Mouse (Mus musculus) splenic B cell, adult 2 months (primary cell): ENCODE measurements around the gene Atp1a1.

Source experiments
- DNase-seq: peaks from one replicate; pipeline ENCODE4 v3.0.0-alpha.2; 2011; ENCODE audit warnings: low read depth, low spot score
- H3K27me3 ChIP-seq: 2 replicates; pipeline ENCODE4 v1.6.1; 2012; ENCODE audit warnings: mild to moderate bottlenecking, low read length, moderate library complexity, mixed read lengths; ENCODE audit not compliant: control insufficient read depth, poor library complexity, insufficient read depth, severe bottlenecking
- H3K36me3 ChIP-seq: 2 replicates; pipeline ENCODE4 v1.6.1; 2012; ENCODE audit warnings: mild to moderate bottlenecking, low read length, moderate library complexity, mixed read lengths; ENCODE audit not compliant: control insufficient read depth, poor library complexity, insufficient read depth, severe bottlenecking

The Atp1a1 gene

DNA sequence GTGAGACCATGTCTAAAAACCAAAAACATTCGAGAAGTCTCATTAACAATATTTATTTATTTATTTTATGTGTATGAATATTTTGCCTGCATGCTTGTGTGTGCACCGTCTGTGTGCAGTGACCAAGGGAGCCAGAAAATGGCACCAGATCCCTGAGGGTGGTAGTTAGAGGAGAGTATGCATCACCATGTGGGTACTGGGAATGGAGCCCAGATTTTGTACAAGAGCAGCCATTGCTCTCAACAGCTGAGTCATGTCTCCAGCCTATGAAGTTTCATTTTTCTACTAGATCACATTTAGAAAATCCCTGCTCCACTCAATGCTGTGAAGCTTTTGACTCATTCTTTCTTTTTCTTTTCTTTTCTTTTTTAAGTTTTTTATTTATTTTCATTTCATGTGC lies 23.8 kb upstream of the Atp1a1 start:
- H3K36me3 ChIP-seq: no peaks in the 10 kb centered on the region
- DNase-seq: no peak
- H3K27me3 ChIP-seq: no peaks in the 10 kb centered on the region

GRCm38 (mm10) chr3:101624287-101624686 lies 19.8 kb upstream of the Atp1a1 start:
- no peaks in the 10 kb centered on the region for H3K36me3 ChIP-seq
- no peak for DNase-seq
- H3K27me3 ChIP-seq: no peaks in the 10 kb centered on the region

GRCm38 (mm10) chr3:101619017-101619416 lies 14.5 kb upstream of the Atp1a1 start:
- Histone ChIP-seq H3K27me3 (no peaks in the 10 kb centered on the region; the same call in 1 of the 2 replicates), H3K36me3 (no peaks in the 10 kb centered on the region)
- no peak for DNase-seq

GRCm38 (mm10) chr3:101618505-101618904 lies 14.0 kb upstream of the Atp1a1 start:
- no peaks in the 10 kb centered on the region for H3K36me3 ChIP-seq
- H3K27me3 ChIP-seq: no peaks in the 10 kb centered on the region; the same call in 1 of the 2 replicates
- no peak for DNase-seq

GRCm38 (mm10) chr3:101617451-101617850 lies 13.0 kb upstream of the Atp1a1 start:
- no peaks in the 10 kb centered on the region; the same call in 1 of the 2 replicates for H3K27me3 ChIP-seq
- no peak for DNase-seq
- H3K36me3 ChIP-seq: no peaks in the 10 kb centered on the region

DNA sequence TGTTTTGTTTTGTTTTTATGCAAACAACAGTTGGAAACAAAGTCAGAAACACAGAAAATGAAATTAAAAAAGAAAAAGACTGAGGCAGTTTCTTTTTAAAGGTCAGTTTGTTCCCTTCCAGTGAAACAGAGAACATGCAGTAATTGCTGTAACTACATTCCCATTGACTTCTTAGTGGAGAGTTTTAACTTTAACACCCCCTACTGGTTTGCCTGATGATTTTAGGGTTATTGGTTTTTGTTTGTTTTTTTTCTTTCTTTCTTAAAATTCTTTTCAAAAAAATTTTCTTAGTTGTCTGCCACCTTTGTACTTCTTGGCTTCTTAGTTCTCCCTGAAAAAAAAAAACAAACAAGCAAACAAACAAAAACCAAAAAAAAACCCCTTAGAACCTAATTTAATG lies 12.5 kb upstream of the Atp1a1 start:
- no peaks in the 10 kb centered on the region for H3K36me3 ChIP-seq
- no peak for DNase-seq
- no peaks in the 10 kb centered on the region; the same call in 1 of the 2 replicates for H3K27me3 ChIP-seq

GRCm38 (mm10) chr3:101615856-101616255 lies 11.4 kb upstream of the Atp1a1 start:
- no peak for DNase-seq
- Histone ChIP-seq H3K36me3 (no peaks in the 10 kb centered on the region), H3K27me3 (no peaks in the 10 kb centered on the region; the same call in 1 of the 2 replicates)

DNA sequence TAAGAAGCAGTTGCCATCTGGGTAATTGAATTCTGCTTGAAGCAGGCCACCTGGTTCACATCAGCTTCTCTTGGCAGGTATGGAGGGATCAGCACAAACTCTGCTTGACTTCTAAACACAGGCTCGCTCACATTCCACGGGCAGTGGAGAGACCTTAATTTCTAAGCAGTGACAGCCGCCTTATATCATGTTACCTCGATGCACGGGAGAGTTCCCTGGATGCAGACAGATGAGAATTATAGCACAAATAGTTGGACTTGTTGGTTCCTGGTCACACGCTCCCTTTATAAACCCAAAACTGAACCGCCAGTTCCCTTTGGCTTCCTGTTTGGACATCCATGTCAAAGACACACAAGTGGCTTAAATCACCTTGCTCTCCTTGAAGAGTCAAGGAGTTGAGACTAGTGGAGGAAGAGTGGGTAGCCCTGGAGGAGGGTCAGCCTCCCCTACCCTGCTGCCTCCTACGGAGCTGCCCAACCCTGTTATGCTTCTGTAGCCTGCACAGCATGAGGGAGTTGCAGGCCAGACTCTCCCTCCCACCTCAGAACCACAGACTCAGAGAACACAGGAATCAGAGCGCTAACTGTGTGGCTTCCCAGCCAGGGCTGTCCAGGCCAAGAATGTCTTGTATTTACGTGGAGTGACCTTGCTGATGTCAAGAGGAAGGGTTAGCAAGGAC lies 7.5 kb upstream of the Atp1a1 start:
- Histone ChIP-seq H3K36me3 (no peaks in the 10 kb centered on the region), H3K27me3 (no peaks in the 10 kb centered on the region)
- DNase-seq: no peak

DNA sequence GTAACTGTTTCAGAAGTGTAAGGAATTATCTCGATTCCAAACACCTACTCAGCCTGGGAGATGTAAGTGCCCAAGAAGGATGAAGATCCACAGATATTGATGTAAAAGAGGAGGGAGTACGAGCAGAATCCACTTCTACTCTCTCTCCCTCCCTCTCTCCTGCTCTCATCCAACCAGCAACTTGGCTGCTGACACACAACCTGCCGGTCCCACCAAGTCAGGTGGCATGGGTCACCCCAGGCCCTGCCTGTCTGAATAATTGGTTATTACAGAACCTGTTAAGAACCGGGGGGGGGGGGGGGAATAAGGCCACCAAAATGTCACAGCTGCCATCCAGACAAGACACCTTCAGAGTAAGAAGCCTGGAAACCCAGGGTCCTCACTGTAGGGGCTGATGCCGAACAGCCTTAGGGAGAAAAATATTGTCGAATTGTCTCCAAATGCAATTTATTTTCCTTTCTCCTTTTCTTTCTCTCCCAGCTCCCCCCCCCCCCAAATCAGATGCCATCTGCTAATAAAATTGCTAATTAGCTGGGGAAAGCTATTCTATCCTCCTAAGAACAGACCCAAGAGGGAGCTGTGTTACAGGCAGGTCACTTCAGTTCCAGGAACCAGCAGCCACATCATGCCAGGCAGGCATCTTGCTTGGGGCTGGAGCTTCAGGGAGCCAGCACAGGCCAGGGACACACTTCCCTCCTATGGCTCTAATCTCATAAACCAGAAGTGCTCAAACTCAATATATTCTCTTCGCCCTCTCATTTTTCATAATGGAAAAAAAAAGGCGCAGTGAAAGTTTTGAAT lies 6.7 kb upstream of the Atp1a1 start:
- Histone ChIP-seq H3K27me3 (no peaks in the 10 kb centered on the region), H3K36me3 (no peaks in the 10 kb centered on the region)
- DNase-seq: no peak

DNA sequence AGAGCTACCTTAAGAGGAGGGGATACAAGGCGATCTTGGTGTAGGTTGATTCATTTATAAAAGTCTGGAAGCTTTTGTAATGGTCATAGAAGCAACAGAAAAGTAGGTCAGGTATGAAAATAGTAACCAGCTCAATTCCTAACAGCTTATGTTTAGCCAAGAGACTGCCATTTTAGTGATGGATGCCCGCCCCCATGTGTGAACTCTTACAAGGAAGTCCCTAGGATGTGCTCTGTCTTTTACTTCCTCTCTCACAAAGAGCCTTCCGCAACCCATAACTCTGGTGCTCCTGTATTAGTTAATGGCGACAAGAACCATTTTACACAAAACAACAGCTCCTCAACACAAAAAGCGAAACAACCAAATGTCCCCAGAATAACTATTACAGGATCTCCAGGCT lies 4.8 kb upstream of the Atp1a1 start:
- no peaks in the 10 kb centered on the region for H3K36me3 ChIP-seq
- no peaks in the 10 kb centered on the region for H3K27me3 ChIP-seq
- no peak for DNase-seq

DNA sequence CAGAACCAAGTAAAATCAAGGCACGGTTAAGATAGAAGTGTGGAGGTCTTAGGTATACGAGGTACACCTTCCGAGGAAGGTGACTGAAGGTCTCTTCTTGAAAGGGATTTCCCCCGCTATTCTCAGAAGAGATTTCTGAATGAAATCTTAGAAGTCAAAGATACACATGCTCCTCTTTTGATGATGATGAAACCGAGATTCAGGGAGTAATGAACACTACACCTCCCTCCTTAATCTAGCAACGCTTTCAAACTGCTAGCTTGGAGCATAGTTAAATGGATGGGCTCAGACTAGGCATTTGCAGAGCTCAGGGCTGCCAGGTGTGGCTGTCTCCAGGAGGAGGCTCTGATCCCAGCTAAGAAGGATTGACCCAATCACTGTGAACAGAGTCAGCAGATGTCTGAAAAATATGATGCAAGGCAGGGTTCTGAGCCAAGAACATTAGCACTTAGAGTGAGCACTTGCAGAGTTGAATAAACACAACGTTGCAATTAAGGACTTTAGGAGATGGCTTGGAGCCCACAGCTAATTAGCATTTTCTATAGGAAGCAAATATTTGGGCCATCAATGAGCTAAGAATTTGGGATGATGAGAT lies 2.5 kb upstream of the Atp1a1 start:
- no peaks in the 10 kb centered on the region for H3K27me3 ChIP-seq
- DNase-seq: no peak
- H3K36me3 ChIP-seq: no peaks in the 10 kb centered on the region

DNA sequence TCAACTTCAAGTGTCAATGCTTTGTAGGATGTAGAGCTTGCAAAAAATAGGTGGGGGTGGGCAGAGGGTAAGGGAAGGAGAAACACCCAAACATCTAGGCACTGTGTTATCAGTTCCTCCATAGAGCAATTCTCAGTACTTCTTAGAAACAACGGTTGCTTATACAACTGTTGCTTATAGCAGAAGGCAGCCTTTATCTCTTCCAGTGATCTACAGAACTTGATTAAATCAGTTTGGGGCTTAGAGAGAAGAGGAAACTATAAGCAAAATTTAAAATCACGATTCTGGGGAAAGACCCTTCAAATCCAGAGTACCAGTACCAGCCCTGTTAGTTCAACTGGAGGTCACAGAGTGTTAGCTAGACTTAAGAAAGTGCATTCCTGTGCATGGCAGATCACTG lies 1.2 kb upstream of the Atp1a1 start:
- Histone ChIP-seq H3K27me3 (no peaks in the 10 kb centered on the region), H3K36me3 (no peaks in the 10 kb centered on the region)
- DNase-seq: no peak

GRCm38 (mm10) chr3:101605291-101605690 lies 807 bp upstream of the Atp1a1 start:
- H3K27me3 ChIP-seq: no peaks in the 10 kb centered on the region
- DNase-seq: no peak
- no peaks in the 10 kb centered on the region for H3K36me3 ChIP-seq

DNA sequence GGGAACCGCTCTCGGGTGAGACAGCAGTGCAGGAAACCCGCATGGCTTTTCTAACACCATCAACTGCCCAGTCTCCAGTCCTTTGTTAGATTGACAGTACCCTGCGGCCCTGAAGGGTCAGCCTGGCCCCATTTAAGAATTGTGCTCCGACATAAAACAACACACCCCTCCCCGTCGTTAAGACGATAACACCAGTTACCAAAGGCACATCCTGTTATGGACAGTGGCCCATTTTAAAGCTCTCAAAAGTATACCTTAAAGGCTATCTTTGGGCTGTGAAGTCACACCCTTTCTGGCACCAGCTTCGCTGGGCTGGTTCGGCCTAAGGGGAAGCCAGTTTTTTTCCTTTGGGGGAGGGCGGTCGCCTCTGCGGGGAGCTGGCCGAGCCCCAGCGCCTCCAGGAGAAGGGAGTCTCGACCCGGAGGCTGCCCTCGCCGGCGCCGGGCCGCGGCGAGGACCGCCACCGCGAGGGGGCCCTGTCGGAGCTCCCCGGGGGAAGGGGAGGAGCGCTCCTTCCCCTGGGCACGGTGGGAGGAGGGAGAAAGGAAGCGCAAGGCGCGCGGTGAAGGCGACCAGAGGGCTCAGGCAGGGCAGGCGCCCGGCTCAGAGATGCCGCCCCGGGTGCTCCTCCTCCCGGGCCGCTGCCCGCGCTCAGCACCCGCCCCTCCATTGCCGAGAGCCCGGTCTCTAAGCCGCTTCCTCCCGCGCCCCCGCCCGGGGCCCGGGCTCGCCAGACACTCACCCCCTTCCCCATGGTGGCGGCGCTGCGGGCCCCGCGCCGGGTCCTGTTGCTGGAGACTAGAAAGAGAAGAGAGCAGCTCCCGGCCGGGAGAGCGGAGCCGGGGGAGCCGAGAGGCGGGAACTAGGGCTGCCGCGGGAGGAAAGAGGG lies 579 bp downstream of the Atp1a1 start:
- H3K36me3 ChIP-seq: no peaks in the 10 kb centered on the region
- DNase-seq: peak; percentile 85
- H3K27me3 ChIP-seq: no peaks in the 10 kb centered on the region
